Mouse (Mus musculus): ENCODE measurements around the gene Luzp1. TPM values are rescaled to one million over a fixed set of nuclear protein-coding genes. Genes with fewer than 3 reads are reported as not detected.

Gene Luzp1
- 9.3 and 10.2 TPM in 2 replicates for polyA plus RNA-seq (2012; rRNA removed)

GRCm38 (mm10) chr4:136469371-136469903 is at the start of gene Luzp1:
Gene Luzp1 (plus strand): TSS chr4:136469761.

GRCm38 (mm10) chr4:136423224-136423623 is 46.3 kb upstream of the Luzp1 start, which contains the start of gene Htr1d:
Gene Htr1d (plus strand): TSS chr4:136423524.

DNA sequence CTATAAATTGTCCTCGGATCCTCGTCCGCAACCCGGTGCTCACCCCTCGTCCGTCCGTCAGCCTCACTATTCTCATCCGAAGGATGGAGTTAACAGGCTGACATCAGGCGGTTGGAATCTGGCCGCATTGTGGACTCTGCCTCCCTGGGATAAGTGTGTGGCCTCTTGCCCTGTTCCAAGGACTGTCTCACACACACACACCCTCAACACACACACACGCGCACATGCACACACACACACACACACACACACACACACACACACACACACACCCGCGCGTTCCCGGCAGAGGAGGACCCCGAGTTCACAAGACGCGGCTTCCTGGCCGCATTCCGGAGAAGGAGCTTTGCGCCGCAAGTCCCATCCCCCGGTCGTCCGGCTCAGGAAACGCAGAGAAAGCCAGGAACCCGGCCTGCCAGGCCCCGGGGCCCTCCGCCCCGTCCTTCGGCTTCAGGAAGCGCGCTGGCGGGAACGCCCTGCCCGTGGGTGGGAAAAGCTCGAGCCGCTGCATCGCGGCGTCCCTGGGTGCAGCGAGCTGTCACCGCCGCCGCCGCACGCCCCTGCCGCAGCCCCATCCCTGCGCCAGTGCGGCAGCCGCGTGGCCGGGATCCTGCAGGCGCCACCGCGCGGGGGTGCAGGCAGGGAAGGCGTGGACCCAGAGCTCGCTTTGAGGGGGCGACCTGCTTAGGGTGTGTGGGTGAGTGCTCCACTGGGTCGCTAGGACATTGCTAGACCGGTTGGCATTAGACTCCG is 7.3 kb upstream of the Luzp1 start, which contains the start of gene 6030445D17Rik:
Gene 6030445D17Rik, plus strand, starts transcription at position 165 of the 753 bp plus-strand sequence.

GRCm38 (mm10) chr4:136602568-136602967 is 133.0 kb downstream of the Luzp1 start, which contains the start of gene Kdm1a:
Gene Kdm1a (minus strand): TSS chr4:136602723.

Other genes starting within 250 kb of the Luzp1 start
- gene Tcea3, start 222.0 kb upstream of the Luzp1 start, polyA plus RNA-seq (2012; rRNA removed): 5.1 and 5.4 TPM in 2 replicates
- 19.6 and 28.4 TPM in 2 replicates for gene Zfp46, start 185.1 kb upstream of the Luzp1 start, polyA plus RNA-seq (2012; rRNA removed)
- 7.8 and 9.7 TPM in 2 replicates for gene Hnrnpr, start 158.8 kb upstream of the Luzp1 start, polyA plus RNA-seq (2012; rRNA removed)
- 5.3 and 5.5 TPM in 2 replicates for gene Htr1d, start 46.2 kb upstream of the Luzp1 start, polyA plus RNA-seq (2012; rRNA removed)
- 0.37 and 0.47 TPM in 2 replicates for gene 6030445D17Rik, start 7.5 kb upstream of the Luzp1 start, polyA plus RNA-seq (2012; rRNA removed)
- gene Kdm1a, start 133.0 kb downstream of the Luzp1 start, polyA plus RNA-seq (2012; rRNA removed): 31.5 and 41.7 TPM in 2 replicates
- gene Tex46, start 140.7 kb downstream of the Luzp1 start, polyA plus RNA-seq (2012; rRNA removed): not detected in 2 replicates
- 0.18 and 0.35 TPM in 2 replicates for gene Lactbl1, start 152.9 kb downstream of the Luzp1 start, polyA plus RNA-seq (2012; rRNA removed)